Mouse (Mus musculus): ENCODE measurements around the gene Bach2. TPM values are rescaled to one million over a fixed set of nuclear protein-coding genes. Genes with fewer than 3 reads are reported as not detected.

Bach2 gene
- polyA plus RNA-seq, 1 experiment from 2014 or later = 27.4 TPM

DNA sequence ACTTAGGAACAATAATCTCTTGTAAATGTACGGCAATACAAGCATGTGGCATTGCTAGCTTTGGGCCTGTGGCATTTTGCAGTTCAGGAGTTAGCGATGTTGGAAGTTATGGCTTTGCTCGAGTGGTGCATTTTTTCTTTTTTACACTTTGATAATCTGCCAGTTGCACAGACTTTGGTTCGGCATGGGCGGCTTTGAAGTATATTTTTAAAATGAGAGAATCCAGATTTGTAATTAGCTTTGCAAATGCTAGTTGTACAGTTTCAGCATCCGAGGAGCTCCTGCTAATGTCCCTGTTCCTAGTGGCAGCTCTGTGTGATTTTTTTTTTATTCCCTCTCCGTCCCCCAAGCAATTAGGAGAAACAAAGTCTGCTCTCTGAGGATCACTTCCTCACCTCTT, 176.4 kb downstream of the Bach2 start:
- H3K27ac ChIP-seq (replicated peaks) = no peak overlapping the region

GRCm38 (mm10) chr4:32417939-32418338, 179.3 kb downstream of the Bach2 start:
- H3K27me3 ChIP-seq = no peaks in the 10 kb centered on the region
- 92% methylated on average over 8 of the region's 8 CpGs for WGBS
- no peaks in the 10 kb centered on the region for H3K36me3 ChIP-seq
- H3K4me1 ChIP-seq (replicated peaks) = peaks cover 9% of the 10 kb centered on the region; the same call in 1 of the 2 replicates
- no peak overlapping the region for H3K4me2 ChIP-seq
- no peak for ATAC-seq (ENCODE audit: low FRiP score, low read depth)
- H3K9ac ChIP-seq = no peak overlapping the region
- no peak overlapping the region for H3K4me3 ChIP-seq
- no peak overlapping the region for H3K27ac ChIP-seq (replicated peaks)
- no peaks in the 10 kb centered on the region for H3K9me3 ChIP-seq

More for the DNA sequence above, 176.4 kb downstream of the Bach2 start:
- Histone ChIP-seq H3K4me1 (replicated peaks) (peaks cover 14% of the 10 kb centered on the region; the same call in 1 of the 2 replicates), H3K27me3 (no peaks in the 10 kb centered on the region), H3K9ac (no peak overlapping the region), H3K9me3 (no peaks in the 10 kb centered on the region), H3K4me2 (no peak overlapping the region), H3K36me3 (no peaks in the 10 kb centered on the region), H3K4me3 (no peak overlapping the region)
- WGBS = 72% methylated on average over 7 of the region's 7 CpGs
- no peak for ATAC-seq (ENCODE audit: low FRiP score, low read depth)

DNA sequence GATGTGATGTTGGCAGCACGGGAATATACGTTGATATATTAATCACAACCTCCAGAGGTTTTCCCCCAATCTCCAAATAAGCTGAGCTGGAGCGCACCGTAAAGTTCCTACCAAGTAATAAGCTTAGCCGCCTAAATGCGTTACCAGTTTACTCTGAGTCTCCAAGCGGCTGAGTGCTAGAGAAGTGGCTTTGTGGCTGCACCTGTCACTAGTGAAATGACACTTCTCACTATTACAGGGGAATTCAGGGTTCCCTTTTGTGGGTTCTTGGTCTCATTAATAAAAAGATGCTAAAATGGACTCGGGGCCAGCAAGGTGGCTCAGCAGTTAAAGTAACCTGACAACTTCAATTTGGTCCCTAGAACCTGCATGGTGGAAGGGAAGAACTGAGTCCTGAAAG, 183.0 kb downstream of the Bach2 start:
- 78% methylated on average over 8 of the region's 8 CpGs for WGBS
- Histone ChIP-seq H3K4me1 (replicated peaks) (no peaks in the 10 kb centered on the region; the same call in 1 of the 2 replicates), H3K4me3 (no peak overlapping the region), H3K36me3 (no peaks in the 10 kb centered on the region), H3K9ac (no peak overlapping the region), H3K4me2 (no peak overlapping the region), H3K27me3 (no peaks in the 10 kb centered on the region), H3K9me3 (no peaks in the 10 kb centered on the region), H3K27ac (replicated peaks) (no peak overlapping the region)
- ATAC-seq (ENCODE audit: low FRiP score, low read depth) = no peak

DNA sequence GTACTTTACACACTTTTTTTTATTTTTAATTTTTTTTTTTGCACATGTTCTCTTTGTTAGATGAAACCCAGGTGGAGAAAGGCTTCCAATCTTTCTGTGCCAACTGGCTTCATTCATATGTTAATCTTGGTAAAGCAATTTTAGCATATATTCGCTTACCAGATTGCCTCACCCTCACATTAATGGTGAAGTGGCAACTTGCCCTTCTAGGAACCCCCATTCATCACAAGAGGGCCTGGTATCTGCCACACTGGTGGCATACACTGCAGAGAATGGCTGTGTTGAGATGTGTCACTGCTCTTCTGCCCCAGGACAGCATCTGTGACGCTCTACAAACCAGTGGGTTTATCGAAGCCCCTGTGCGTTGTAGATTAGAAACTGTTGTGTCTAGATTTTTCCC, 183.8 kb downstream of the Bach2 start:
- no peak for ATAC-seq (ENCODE audit: low FRiP score, low read depth)
- no peak overlapping the region for H3K27ac ChIP-seq (replicated peaks)
- WGBS = 56% methylated on average over 4 of the region's 4 CpGs
- H3K9ac ChIP-seq = no peak overlapping the region
- no peaks in the 10 kb centered on the region for H3K36me3 ChIP-seq
- H3K4me2 ChIP-seq = no peak overlapping the region
- H3K27me3 ChIP-seq = no peaks in the 10 kb centered on the region
- H3K9me3 ChIP-seq = no peaks in the 10 kb centered on the region
- peaks cover 8% of the 10 kb centered on the region for H3K4me1 ChIP-seq (replicated peaks)
- no peak overlapping the region for H3K4me3 ChIP-seq

DNA sequence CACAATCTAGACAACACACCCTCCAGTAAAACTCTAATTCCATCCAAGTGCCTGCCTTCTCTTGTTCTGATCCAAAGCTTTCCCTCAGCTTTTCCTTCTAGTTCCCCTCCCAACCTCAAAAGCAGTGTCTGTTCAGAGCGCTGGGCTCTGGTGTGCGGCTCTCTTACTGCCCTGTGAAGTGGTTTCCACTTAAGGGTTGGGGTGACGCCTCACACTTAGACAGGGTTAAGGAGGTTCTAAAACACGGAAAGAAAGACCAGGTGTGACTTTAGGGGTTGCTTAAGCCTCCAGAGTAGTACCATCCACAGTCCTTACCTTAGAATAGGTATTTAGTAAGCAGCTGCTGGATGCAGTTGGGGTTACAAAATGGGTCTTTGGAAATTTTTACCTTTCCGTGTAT, 185.1 kb downstream of the Bach2 start:
- H3K27me3 ChIP-seq = no peaks in the 10 kb centered on the region
- H3K36me3 ChIP-seq = no peaks in the 10 kb centered on the region
- no peak overlapping the region for H3K4me2 ChIP-seq
- no peaks in the 10 kb centered on the region for H3K9me3 ChIP-seq
- H3K9ac ChIP-seq = no peak overlapping the region
- H3K27ac ChIP-seq (replicated peaks) = no peak overlapping the region
- peaks cover 21% of the 10 kb centered on the region for H3K4me1 ChIP-seq (replicated peaks)
- H3K4me3 ChIP-seq = no peak overlapping the region
- 85% methylated on average over 5 of the region's 5 CpGs for WGBS
- ATAC-seq (ENCODE audit: low FRiP score, low read depth) = no peak

DNA sequence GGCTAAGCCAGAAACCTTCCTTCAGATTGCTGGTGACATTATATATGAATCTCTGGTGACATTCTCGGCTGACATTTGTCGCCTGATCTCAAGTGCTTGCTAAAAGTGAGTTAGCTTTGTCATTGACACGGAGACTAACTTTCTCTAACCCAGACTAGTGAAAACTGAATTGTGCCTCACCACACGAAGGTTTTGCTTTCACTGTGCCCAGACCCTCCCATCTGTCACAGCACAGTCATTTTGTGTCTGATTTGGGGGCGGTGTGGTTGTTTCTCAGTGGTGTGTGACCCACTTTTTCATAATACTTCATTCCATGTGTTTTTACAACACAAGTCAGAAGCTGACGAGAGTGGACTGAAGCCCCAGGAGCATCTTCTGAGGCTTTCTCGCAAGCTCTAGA, 185.8 kb downstream of the Bach2 start:
- no peak for ATAC-seq (ENCODE audit: low FRiP score, low read depth)
- H3K4me3 ChIP-seq = no peak overlapping the region
- no peak overlapping the region for H3K4me2 ChIP-seq
- no peak overlapping the region for H3K27ac ChIP-seq (replicated peaks)
- WGBS = 81% methylated on average over 7 of the region's 7 CpGs
- no peaks in the 10 kb centered on the region for H3K36me3 ChIP-seq
- H3K9me3 ChIP-seq = no peaks in the 10 kb centered on the region
- peaks cover 29% of the 10 kb centered on the region for H3K4me1 ChIP-seq (replicated peaks)
- no peak overlapping the region for H3K9ac ChIP-seq
- H3K27me3 ChIP-seq = no peaks in the 10 kb centered on the region

GRCm38 (mm10) chr4:32425060-32425459, 186.5 kb downstream of the Bach2 start:
- Histone ChIP-seq H3K4me2 (no peak overlapping the region), H3K36me3 (no peaks in the 10 kb centered on the region), H3K9me3 (no peaks in the 10 kb centered on the region), H3K27me3 (no peaks in the 10 kb centered on the region), H3K9ac (no peak overlapping the region), H3K4me3 (no peak overlapping the region), H3K27ac (replicated peaks) (no peak overlapping the region), H3K4me1 (replicated peaks) (peaks cover 31% of the 10 kb centered on the region)
- 85% methylated on average over 7 of the region's 7 CpGs for WGBS
- ATAC-seq (ENCODE audit: low FRiP score, low read depth) = no peak

DNA sequence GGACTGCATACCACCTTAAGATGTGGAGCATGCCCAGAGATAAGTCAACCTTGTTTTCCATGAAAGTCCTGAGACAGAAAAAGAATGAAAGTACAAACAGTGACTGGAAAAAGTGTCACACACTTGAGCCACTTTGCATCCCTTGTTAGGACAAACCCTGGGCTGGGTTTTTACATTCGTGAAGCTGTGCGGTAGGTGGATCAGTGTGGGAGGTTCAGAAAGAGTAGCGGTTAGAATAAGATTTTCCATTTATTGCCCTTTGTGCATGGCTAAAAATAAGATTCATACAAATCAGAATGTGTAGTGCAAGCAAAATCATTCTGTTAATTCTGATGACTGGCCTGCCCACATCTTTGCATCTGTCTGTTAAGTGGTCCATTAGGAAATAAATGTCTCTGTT, 187.0 kb downstream of the Bach2 start:
- Histone ChIP-seq H3K36me3 (no peaks in the 10 kb centered on the region), H3K9me3 (no peaks in the 10 kb centered on the region), H3K27me3 (no peaks in the 10 kb centered on the region), H3K4me1 (replicated peaks) (peaks cover 32% of the 10 kb centered on the region), H3K4me2 (no peak overlapping the region), H3K27ac (replicated peaks) (no peak overlapping the region), H3K9ac (no peak overlapping the region), H3K4me3 (no peak overlapping the region)
- ATAC-seq (ENCODE audit: low FRiP score, low read depth) = no peak
- 93% methylated on average over 3 of the region's 3 CpGs for WGBS

GRCm38 (mm10) chr4:32426779-32427577, 188.4 kb downstream of the Bach2 start:
- no peak overlapping the region for H3K4me3 ChIP-seq
- no peaks in the 10 kb centered on the region for H3K27me3 ChIP-seq
- H3K36me3 ChIP-seq = no peaks in the 10 kb centered on the region
- H3K9ac ChIP-seq = no peak overlapping the region
- H3K4me1 ChIP-seq (replicated peaks) = peaks cover 46% of the 10 kb centered on the region
- ATAC-seq (ENCODE audit: low FRiP score, low read depth) = no peak; the same call in 1 of the 2 replicates
- peak overlapping the region; percentile 12 for H3K4me2 ChIP-seq
- H3K27ac ChIP-seq (replicated peaks) = peak overlapping the region; percentile 57
- no peaks in the 10 kb centered on the region for H3K9me3 ChIP-seq
- WGBS = 60% methylated on average over 27 of the region's 27 CpGs

GRCm38 (mm10) chr4:32428738-32429137, 190.1 kb downstream of the Bach2 start:
- H3K36me3 ChIP-seq = no peaks in the 10 kb centered on the region

GRCm38 (mm10) chr4:32430136-32430535, 191.5 kb downstream of the Bach2 start:
- 64% methylated on average over 11 of the region's 11 CpGs for WGBS
- Histone ChIP-seq H3K36me3 (no peaks in the 10 kb centered on the region), H3K4me1 (replicated peaks) (peaks cover 66% of the 10 kb centered on the region), H3K27ac (replicated peaks) (no peak overlapping the region), H3K4me2 (no peak overlapping the region), H3K9ac (no peak overlapping the region), H3K27me3 (no peaks in the 10 kb centered on the region), H3K4me3 (no peak overlapping the region), H3K9me3 (no peaks in the 10 kb centered on the region)
- ATAC-seq (ENCODE audit: low FRiP score, low read depth) = no peak

More at GRCm38 (mm10) chr4:32428738-32429137, 190.1 kb downstream of the Bach2 start:
- 43% methylated on average over 9 of the region's 9 CpGs for WGBS
- Histone ChIP-seq H3K4me1 (replicated peaks) (peaks cover 63% of the 10 kb centered on the region), H3K4me2 (no peak overlapping the region), H3K27me3 (no peaks in the 10 kb centered on the region), H3K9me3 (no peaks in the 10 kb centered on the region), H3K9ac (no peak overlapping the region), H3K4me3 (no peak overlapping the region), H3K27ac (replicated peaks) (peak overlapping the region; percentile 48)
- peak; percentile 11; the same call in 1 of the 2 replicates for ATAC-seq (ENCODE audit: low FRiP score, low read depth)

- WGBS = 3% methylated on average over 7 of the region's 7 CpGs
- Histone ChIP-seq H3K27me3 (no peaks in the 10 kb centered on the region), H3K36me3 (no peaks in the 10 kb centered on the region), H3K4me2 (peak overlapping the region; percentile 21; the same call in 1 of the 2 replicates), H3K4me3 (no peak overlapping the region), H3K9ac (no peak overlapping the region), H3K9me3 (no peaks in the 10 kb centered on the region), H3K4me1 (replicated peaks) (peaks cover 66% of the 10 kb centered on the region), H3K27ac (replicated peaks) (peak overlapping the region; percentile 56)
- peak; percentile 39; the same call in 1 of the 2 replicates for ATAC-seq (ENCODE audit: low FRiP score, low read depth)
Measured at GRCm38 (mm10) chr4:32430981-32431380, 192.4 kb downstream of the Bach2 start.
